Mouse (Mus musculus): Measurements from ENCODE around the gene Smim4. TPM values are rescaled to one million over a fixed set of nuclear protein-coding genes. Genes with fewer than 3 reads are reported as not detected.

Gene Smim4
- total and polyA plus RNA-seq, 3 experiments: 61.1 to 81.7 (median 81.3) TPM

- peak; percentile 51 to 54 for DNase-seq
These were observed 9.0 kb upstream of the Smim4 start for GRCm38 (mm10) chr14:31137791-31138190.

GRCm38 (mm10) chr14:31137281-31137595, 8.5 kb upstream of the Smim4 start:
- DNase-seq: peak in 1 of 2 experiments; percentile 32
- WGBS: 69% methylated on average over 10 of the region's 10 CpGs
- H3K36me3 ChIP-seq (ENCODE audit: control insufficient read depth, insufficient read depth, low read length): no peaks in the 10 kb centered on the region
- H3K9ac ChIP-seq (ENCODE audit: low read depth, low read length): no peak overlapping the region
- H3K4me1 ChIP-seq (ENCODE audit: control insufficient read depth, insufficient read depth, low read length): no peaks in the 10 kb centered on the region; the same call in none of the 2 replicates
- H3K4me3 ChIP-seq: no peak overlapping the region
- intact Hi-C loops (cut with DNase I): no loop called here
- H3K27me3 ChIP-seq (ENCODE audit: control insufficient read depth, insufficient read depth, low read length): no peaks in the 10 kb centered on the region
- peak overlapping the region; percentile 49; the same call in 1 of the 2 replicates for H3K27ac ChIP-seq
- no peak for TF ChIP-seq CTCF (IDR thresholded peaks at IDR 0.05)
- TF ChIP-seq POLR2A (IDR thresholded peaks at IDR 0.05; ENCODE audit: insufficient read depth, low read depth, low read length): no peak
- TF ChIP-seq EP300 (IDR thresholded peaks at IDR 0.05; ENCODE audit: insufficient read depth, low read depth, low read length): no peak
- no peaks in the 10 kb centered on the region for H3K79me2 ChIP-seq (replicated peaks; ENCODE audit: control insufficient read depth, insufficient read depth, low read length)

More at GRCm38 (mm10) chr14:31137791-31138190, 9.0 kb upstream of the Smim4 start:
- H3K4me3 ChIP-seq: no peak overlapping the region
- H3K79me2 ChIP-seq (replicated peaks; ENCODE audit: control insufficient read depth, insufficient read depth, low read length): no peaks in the 10 kb centered on the region
- peak overlapping the region; percentile 49 for H3K27ac ChIP-seq
- H3K27me3 ChIP-seq (ENCODE audit: control insufficient read depth, insufficient read depth, low read length): no peaks in the 10 kb centered on the region
- 25% methylated on average over 11 of the region's 11 CpGs for WGBS
- TF ChIP-seq EP300 (IDR thresholded peaks at IDR 0.05; ENCODE audit: insufficient read depth, low read depth, low read length): no peak
- no peak for TF ChIP-seq CTCF (IDR thresholded peaks at IDR 0.05)
- no peak for TF ChIP-seq POLR2A (IDR thresholded peaks at IDR 0.05; ENCODE audit: insufficient read depth, low read depth, low read length)
- no peak overlapping the region for H3K9ac ChIP-seq (ENCODE audit: low read depth, low read length)
- no peaks in the 10 kb centered on the region; the same call in none of the 2 replicates for H3K4me1 ChIP-seq (ENCODE audit: control insufficient read depth, insufficient read depth, low read length)
- no peaks in the 10 kb centered on the region for H3K36me3 ChIP-seq (ENCODE audit: control insufficient read depth, insufficient read depth, low read length)
- intact Hi-C loops (cut with DNase I): no loop called here

GRCm38 (mm10) chr14:31136411-31137280, 7.9 kb upstream of the Smim4 start:
- Histone ChIP-seq H3K9ac (ENCODE audit: low read depth, low read length) (no peak overlapping the region), H3K36me3 (ENCODE audit: control insufficient read depth, insufficient read depth, low read length) (no peaks in the 10 kb centered on the region), H3K79me2 (replicated peaks; ENCODE audit: control insufficient read depth, insufficient read depth, low read length) (no peaks in the 10 kb centered on the region), H3K27ac (no peak overlapping the region; the same call in 1 of the 2 replicates), H3K4me1 (ENCODE audit: control insufficient read depth, insufficient read depth, low read length) (peaks cover 1% of the 10 kb centered on the region), H3K4me3 (no peak overlapping the region), H3K27me3 (ENCODE audit: control insufficient read depth, insufficient read depth, low read length) (no peaks in the 10 kb centered on the region)
- 83% methylated on average over 26 of the region's 26 CpGs for WGBS
- DNase-seq: peak in 1 of 2 experiments; percentile 26
- intact Hi-C loops (cut with DNase I): no loop called here
- no peak for TF ChIP-seq POLR2A (IDR thresholded peaks at IDR 0.05; ENCODE audit: insufficient read depth, low read depth, low read length)
- no peak for TF ChIP-seq CTCF (IDR thresholded peaks at IDR 0.05)
- no peak for TF ChIP-seq EP300 (IDR thresholded peaks at IDR 0.05; ENCODE audit: insufficient read depth, low read depth, low read length)

DNA sequence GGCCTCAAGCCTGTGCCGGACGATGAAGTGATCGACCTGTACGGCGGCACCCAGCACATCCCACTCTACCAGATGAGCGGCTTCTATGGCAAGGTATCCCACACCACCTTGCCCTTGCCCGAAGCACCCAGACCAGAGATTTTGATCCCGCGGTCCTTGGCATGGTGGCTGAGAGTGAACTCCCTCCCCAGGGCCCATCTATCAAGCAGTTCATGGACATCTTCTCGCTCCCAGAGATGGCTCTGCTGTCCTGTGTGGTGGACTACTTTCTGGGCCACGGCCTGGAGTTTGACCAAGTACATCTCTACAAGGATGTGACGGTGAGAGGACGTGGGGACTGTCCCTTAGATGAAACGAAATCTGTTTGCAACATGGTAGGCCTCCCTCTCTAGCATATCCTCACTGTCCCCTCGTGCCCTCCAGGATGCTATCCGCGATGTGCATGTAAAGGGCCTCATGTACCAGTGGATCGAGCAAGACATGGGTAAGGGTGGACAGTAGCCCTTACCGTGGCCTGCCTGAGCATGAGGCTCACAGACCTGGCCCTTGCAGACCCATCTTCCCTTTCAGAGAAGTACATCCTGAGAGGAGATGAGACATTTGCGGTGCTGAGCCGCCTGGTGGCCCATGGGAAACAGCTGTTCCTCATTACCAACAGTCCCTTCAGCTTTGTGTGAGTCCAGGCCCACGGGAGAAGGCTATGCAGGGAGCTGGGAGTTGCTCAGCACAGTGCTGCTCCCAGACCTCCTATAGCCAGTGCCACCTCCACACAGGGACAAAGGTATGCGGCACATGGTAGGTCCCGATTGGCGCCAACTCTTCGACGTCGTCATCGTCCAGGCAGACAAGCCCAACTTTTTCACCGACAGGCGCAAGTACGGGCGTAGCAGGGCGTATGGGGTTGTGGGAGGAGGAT, 7.0 kb upstream of the Smim4 start:
- Histone ChIP-seq H3K36me3 (ENCODE audit: control insufficient read depth, insufficient read depth, low read length) (no peaks in the 10 kb centered on the region), H3K4me3 (no peak overlapping the region), H3K27ac (no peak overlapping the region), H3K27me3 (ENCODE audit: control insufficient read depth, insufficient read depth, low read length) (no peaks in the 10 kb centered on the region), H3K4me1 (ENCODE audit: control insufficient read depth, insufficient read depth, low read length) (peaks cover 1% of the 10 kb centered on the region), H3K9ac (ENCODE audit: low read depth, low read length) (no peak overlapping the region), H3K79me2 (replicated peaks; ENCODE audit: control insufficient read depth, insufficient read depth, low read length) (no peaks in the 10 kb centered on the region)
- 92% methylated on average over 34 of the region's 34 CpGs for WGBS
- TF ChIP-seq POLR2A (IDR thresholded peaks at IDR 0.05; ENCODE audit: insufficient read depth, low read depth, low read length) (0 out of 2 replicates have a peak, but pooled peaks have one; percentile 4), EP300 (IDR thresholded peaks at IDR 0.05; ENCODE audit: insufficient read depth, low read depth, low read length) (no peak)
- intact Hi-C loops (cut with DNase I): no loop called here
- peak in 1 of 2 experiments; percentile 25 for DNase-seq

DNA sequence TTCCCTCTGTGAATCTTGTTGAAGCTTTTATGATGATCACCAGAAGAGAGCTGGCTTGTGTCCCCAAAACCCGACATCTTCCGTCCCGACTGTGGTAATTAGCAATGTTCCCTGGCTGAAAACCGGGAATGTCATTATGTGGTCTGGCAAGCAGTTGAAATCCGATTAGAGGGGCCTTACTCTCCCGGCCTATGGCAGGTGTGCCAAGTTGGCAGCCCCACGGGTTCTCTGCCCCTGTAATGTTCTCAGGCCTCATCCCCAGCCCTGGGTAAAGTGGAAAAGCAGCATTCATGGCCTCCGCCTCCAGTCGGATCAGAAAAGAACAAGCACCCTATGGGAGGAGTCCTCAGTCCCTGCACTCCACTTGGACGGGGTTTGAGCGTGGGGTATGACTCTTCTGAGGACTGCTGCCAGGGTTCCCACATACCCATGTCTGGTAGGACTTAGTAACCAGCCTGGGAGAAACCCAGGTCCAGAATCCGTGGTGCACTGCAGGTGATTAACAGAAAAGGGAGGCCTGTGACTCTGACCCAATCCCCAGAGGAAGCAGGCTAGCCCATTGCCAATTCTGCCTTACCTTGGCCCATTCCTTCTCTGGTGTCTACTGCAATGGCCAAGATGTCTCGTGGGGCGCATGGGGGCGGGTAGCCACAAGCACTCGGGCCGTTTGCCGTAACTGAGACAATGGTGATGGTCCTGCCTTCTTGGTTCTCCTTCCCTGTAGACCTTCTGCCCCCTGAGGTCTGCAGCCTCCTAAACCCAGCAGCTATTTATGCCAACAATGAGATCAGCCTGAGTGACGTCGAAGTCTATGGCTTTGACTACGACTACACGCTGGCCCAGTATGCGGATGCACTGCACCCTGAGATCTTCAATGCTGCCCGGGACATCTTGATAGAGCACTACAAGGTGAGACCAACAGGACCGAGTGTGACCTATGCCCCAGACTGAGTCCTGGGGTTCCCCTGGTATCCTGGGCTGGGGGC, 5.6 kb upstream of the Smim4 start:
- Histone ChIP-seq H3K9ac (ENCODE audit: low read depth, low read length) (no peak overlapping the region), H3K27me3 (ENCODE audit: control insufficient read depth, insufficient read depth, low read length) (no peaks in the 10 kb centered on the region), H3K4me3 (no peak overlapping the region), H3K79me2 (replicated peaks; ENCODE audit: control insufficient read depth, insufficient read depth, low read length) (no peaks in the 10 kb centered on the region), H3K4me1 (ENCODE audit: control insufficient read depth, insufficient read depth, low read length) (peaks cover 1% of the 10 kb centered on the region), H3K27ac (no peak overlapping the region), H3K36me3 (ENCODE audit: control insufficient read depth, insufficient read depth, low read length) (no peaks in the 10 kb centered on the region)
- TF ChIP-seq CTCF (IDR thresholded peaks at IDR 0.05) (no peak), POLR2A (IDR thresholded peaks at IDR 0.05; ENCODE audit: insufficient read depth, low read depth, low read length) (no peak), EP300 (IDR thresholded peaks at IDR 0.05; ENCODE audit: insufficient read depth, low read depth, low read length) (no peak)
- intact Hi-C loops (cut with DNase I): loop anchor here (5.0 kb wide), 1 partner anchor 118 kb away; the partner anchor contains the start of genes Bap1 and Phf7
- 65% methylated on average over 25 of the region's 25 CpGs for WGBS
- peak in 1 of 2 experiments; percentile 15 for DNase-seq

Data from heart, adult 2 months (tissue).